Mouse (Mus musculus) cerebellum, adult (tissue): ENCODE measurements around the gene Atpaf2.

ENCODE experiments used
- ATAC-seq: cut with Nextera tagmentation; 2 replicates; pipeline ENCODE4 v1.9.2; 2017; ENCODE audit warnings: mild to moderate bottlenecking, moderate library complexity, mixed read lengths; ENCODE audit not compliant: insufficient number of reproducible peaks, low FRiP score, low TSS enrichment

The Atpaf2 gene

GRCm38 (mm10) chr11:60351925-60352371 is 66.3 kb downstream of the Atpaf2 start:
- ATAC-seq, result no peak

GRCm38 (mm10) chr11:60351388-60351787 is 66.9 kb downstream of the Atpaf2 start:
- no peak for ATAC-seq
